Mouse (Mus musculus) T-helper 17 cell (primary cell): ENCODE data around the gene Srarp.

Source experiments
- in situ Hi-C, 2 experiments: fragments of 300-600 bp; cut with MboI, MseI; formaldehyde crosslinking; loops; 1 replicate in 1 of 2; 2 replicates in 1 of 2; pipeline ENCODE4 v1.15.1; 2025; ENCODE audit warnings: high pct_unique_total_duplicates in 2 of 2

Srarp gene

DNA sequence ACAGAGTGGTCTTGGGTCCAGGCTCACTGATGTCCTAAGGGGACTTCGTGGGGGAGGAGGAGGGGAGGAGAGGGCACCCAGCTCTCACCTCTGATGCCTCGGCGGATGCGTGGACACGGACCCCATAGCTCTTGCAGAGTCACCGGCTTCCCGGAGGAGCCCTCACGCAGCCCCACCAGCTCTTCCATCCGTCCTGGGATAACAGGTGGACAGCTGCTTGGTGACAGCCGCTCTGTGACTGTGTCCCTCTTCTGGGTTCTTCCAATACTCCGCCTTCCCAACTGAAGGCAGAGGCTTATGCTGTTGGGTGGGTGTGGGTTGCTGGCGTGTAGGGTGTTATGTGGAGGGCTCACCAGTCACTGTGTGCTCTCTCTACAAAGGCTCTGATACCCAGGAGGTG lies 38.0 kb downstream of the Srarp start:
- in situ Hi-C loops = loop anchor here in 1 of 2 experiments (10.0 kb wide), 2 partner anchors 177 to 457 kb away; no protein-coding TSS in a partner anchor

- in situ Hi-C loops = loop anchor here in 1 of 2 experiments (10.0 kb wide), 2 partner anchors 180 to 460 kb away; no protein-coding TSS in a partner anchor
Observed at GRCm38 (mm10) chr4:141394751-141395150, 41.2 kb downstream of the Srarp start.

- in situ Hi-C loops = loop anchor here in 1 of 2 experiments (10.0 kb wide), 2 partner anchors 184 to 464 kb away; no protein-coding TSS in a partner anchor
Observed at GRCm38 (mm10) chr4:141391293-141391692, 44.6 kb downstream of the Srarp start.

- in situ Hi-C loops = loop anchor here in 1 of 2 experiments (10.0 kb wide), 2 partner anchors 185 to 465 kb away; no protein-coding TSS in a partner anchor
Observed at GRCm38 (mm10) chr4:141389366-141390150, 46.3 kb downstream of the Srarp start.

DNA sequence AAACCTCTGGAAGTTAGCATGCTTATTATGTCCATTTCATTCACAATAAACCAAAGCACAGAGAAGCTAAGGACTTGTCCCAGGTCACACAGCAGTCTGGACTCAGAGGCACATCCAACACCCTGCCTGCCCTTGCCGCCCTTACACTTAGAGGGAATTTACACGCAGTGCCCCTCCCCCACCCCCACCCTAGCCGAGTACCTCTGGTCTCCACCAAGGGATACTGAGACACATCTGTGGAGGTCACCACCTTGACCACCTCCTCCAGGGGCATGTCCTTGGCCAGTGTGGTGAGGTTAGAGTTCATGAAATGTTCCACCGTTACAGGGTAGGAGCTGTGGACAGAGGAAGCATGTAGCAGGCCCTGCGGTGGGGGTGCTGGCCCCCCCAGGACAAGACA lies 48.0 kb downstream of the Srarp start:
- in situ Hi-C loops = no loop called here

DNA sequence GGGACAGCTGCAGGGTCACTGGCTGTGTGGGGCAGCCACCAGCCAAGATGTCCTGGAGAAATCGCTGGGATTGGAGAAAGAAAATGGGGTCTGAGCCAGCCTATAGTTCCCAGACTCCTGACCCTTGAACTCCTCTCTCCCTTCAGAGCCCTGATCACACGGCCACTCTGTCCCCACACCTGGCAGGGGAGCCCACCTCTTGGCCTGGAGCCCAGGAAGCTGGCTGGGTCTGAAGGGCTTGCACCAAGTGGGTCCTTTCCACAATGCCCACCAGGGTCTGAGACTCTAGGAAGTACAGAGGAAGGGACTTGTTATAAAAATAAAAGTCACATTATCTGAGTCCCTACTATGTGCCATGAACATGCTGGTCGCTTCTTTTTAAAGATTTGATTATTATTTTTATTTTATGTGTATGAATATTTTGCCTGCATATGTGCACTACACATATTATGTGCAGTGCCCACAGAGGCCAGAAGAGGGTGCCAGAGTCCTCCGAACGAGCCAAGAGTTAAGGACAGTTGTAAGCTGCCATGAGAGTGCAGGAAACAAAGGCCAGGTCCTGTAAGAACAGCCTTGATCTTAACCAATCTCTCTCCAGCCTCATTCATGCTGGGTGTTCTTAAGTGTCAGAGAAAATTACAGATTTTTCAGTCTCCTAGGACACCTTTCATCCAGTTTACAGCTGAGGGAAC lies 48.7 kb downstream of the Srarp start:
- in situ Hi-C loops = no loop called here

DNA sequence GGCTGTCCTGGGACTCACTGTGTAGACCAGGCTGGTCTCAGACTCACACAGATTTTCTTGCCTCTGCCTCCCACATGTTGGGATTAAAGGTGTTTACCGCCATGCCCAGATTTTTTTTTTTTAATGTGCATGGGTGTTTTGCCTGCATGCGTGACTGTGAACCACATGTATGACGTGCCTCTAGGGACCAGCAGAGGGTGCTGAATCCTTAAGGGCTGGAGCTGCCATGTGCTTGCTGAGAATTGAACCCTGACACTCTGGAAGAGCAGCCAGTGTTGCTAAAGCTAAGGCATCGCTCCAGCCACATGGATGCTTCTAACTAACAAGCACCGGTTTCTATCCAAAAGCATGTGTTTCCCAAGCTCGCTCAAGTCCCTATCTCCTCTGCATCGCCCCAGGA lies 49.8 kb downstream of the Srarp start:
- in situ Hi-C loops = no loop called here

DNA sequence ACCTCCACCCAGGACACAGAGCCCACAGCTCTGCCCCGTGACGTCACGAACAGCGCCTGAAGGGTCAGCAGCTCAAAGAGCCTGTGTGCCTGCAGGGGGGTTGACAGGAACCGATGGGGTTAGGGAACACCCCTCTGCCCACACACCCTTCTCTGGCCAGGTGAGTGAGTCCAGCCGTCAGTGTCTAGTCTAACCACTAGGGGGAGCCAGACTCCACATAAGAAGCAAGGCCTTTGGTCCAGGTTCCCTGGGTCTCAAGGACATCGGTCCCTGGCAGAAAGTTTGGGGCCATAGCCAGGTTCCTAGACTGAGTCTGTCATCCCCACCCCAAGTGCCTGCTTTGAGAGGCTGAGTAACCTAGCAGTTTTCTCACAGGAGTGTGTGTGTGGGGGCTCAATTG lies 50.6 kb downstream of the Srarp start:
- in situ Hi-C loops = no loop called here
